Comparison of ENCODE assay signal across 9 mouse cellular contexts in the genomic region with DNA sequence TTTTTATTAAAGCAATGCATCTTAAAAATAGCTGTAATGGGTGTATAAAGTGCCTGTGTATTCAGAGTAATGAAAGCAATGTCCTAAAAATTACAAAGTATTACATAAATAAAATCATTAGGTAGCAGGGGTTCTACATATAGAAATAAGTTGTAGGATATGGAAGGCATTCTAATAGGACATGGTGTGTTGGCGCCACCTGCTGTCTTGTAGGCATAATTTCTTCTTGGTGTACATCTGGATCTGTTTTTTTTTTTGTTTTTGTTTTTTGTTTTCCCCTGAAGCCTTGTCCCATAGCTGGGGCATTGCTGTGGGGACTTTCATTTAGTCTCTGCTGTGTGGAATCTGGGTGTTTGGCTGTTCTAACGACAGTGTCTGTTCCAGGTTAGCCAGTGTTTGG. TPM values are rescaled to one million over a fixed set of nuclear protein-coding genes. Genes with fewer than 3 reads are reported as not detected.
DNase-seq lines count a peak whose midpoint lies in the region; ATAC-seq lines count a peak whose summit lies in the region.
"Had no signal": no experiment of that assay in that cellular context is flagged by ENCODE, and none has a peak within 500 bp of the region (broad histone marks: within the 10 kb centered on the region; RNA-seq: fewer than 3 reads in every experiment).

No protein-coding gene starts in this region.

- H3K4me3 ChIP-seq in neural tube, embryonic 11.5 days (ENCODE audit: low read depth, low read length): no peak overlapping the region
- H3K4me3 ChIP-seq: neural tube, embryonic 13.5 days had no signal

- H3K27me3 ChIP-seq in neural tube, embryonic 11.5 days (ENCODE audit: control insufficient read depth, insufficient read depth, low read length): no peaks in the 10 kb centered on the region
- H3K27me3 ChIP-seq: neural tube, embryonic 13.5 days had no signal

- H3K9ac ChIP-seq in neural tube, embryonic 11.5 days (ENCODE audit: low read length): no peak overlapping the region
- H3K9ac ChIP-seq: neural tube, embryonic 13.5 days had no signal

- DNase-seq in adrenal gland, adult (ENCODE audit: inconsistent age in 2 of 2, low spot score in 1 of 2): peak; percentile 31 to 75
- no peak for DNase-seq in adrenal gland, postnatal 4 days (ENCODE audit: low spot score in 2 of 2)
- DNase-seq in left cerebral cortex, adult 18-20 months (ENCODE audit: low spot score in 2 of 2): peak; percentile 51 to 63
- DNase-seq in left cerebral cortex, postnatal 36 days (ENCODE audit: low spot score in 2 of 2): no peak
- peak; percentile 90 for DNase-seq in NIH3T3 (ENCODE audit: low read depth)
- DNase-seq in kidney, postnatal 25 days: peak; percentile 61 to 76
- peak; percentile 67 for DNase-seq in neural tube, embryonic 11.5 days (ENCODE audit: low spot score)

- H3K9me3 ChIP-seq in neural tube, embryonic 11.5 days (ENCODE audit: control insufficient read depth, low read length): no peaks in the 10 kb centered on the region
- H3K9me3 ChIP-seq: neural tube, embryonic 13.5 days had no signal

- no peak overlapping the region for H3K27ac ChIP-seq in neural tube, embryonic 11.5 days (ENCODE audit: low read depth, low read length)
- H3K27ac ChIP-seq: neural tube, embryonic 13.5 days had no signal

- 16% methylated on average over 2 of the region's 2 CpGs for WGBS in neural tube, embryonic 11.5 days

- H3K4me1 ChIP-seq in neural tube, embryonic 11.5 days (ENCODE audit: control insufficient read depth, insufficient read depth, low read length): no peaks in the 10 kb centered on the region

- H3K36me3 ChIP-seq in neural tube, embryonic 11.5 days (ENCODE audit: control insufficient read depth, insufficient read depth, low read length): no peaks in the 10 kb centered on the region

- ATAC-seq in common myeloid progenitor, adult 5-6 weeks (replicated peaks; ENCODE audit: low read depth, poor library complexity, severe bottlenecking): peak; percentile 71
- no peak for ATAC-seq in neural tube, embryonic 11.5 days (ENCODE audit: insufficient read depth, low FRiP score, low TSS enrichment)

- no peak overlapping the region for H3K4me2 ChIP-seq in neural tube, embryonic 11.5 days (ENCODE audit: low read depth)
- H3K4me2 ChIP-seq: neural tube, embryonic 13.5 days had no signal

- intact Hi-C loops in left cerebral cortex, postnatal 36 days (cut with DNase I): loop anchor here (5.0 kb wide), 2 partner anchors 321 to 351 kb away; no protein-coding TSS in a partner anchor

RNA-seq across cellular contexts. Expression of gene Tsc22d1, which starts 58.6 kb away (rescaled TPM):
- total RNA-seq in adrenal gland, postnatal 4 days (2021): 1,000 to 10,000 TPM; 1,342 to 1,567 TPM
- total RNA-seq in left cerebral cortex, adult 18-20 months (2021): 100 to 1,000 TPM; 555 to 587 TPM
- total RNA-seq in left cerebral cortex, postnatal 36 days (2021): 100 to 1,000 TPM; 600 to 618 TPM
- 124 and 152 TPM in 2 replicates for total RNA-seq in common myeloid progenitor, adult 5-6 weeks (2017)
- 636 and 651 TPM in 2 replicates for polyA plus RNA-seq in neural tube, embryonic 11.5 days (2014; fragmentation: Nextera tagmentation; extraction: Ambion mirVana)

Comparison
In these comparisons a context has a peak if more than half of its experiments do, and no peak if none do; other contexts are left out.
1. DNase-seq: peak in adrenal gland, adult (2 of 2), left cerebral cortex, adult 18-20 months (2 of 2), NIH3T3 (single experiment), kidney, postnatal 25 days (2 of 2) and neural tube, embryonic 11.5 days (single experiment); none in adrenal gland, postnatal 4 days (0 of 2) and left cerebral cortex, postnatal 36 days (0 of 2).